Mouse (Mus musculus): ENCODE results near the gene Ptprd.

DNA sequence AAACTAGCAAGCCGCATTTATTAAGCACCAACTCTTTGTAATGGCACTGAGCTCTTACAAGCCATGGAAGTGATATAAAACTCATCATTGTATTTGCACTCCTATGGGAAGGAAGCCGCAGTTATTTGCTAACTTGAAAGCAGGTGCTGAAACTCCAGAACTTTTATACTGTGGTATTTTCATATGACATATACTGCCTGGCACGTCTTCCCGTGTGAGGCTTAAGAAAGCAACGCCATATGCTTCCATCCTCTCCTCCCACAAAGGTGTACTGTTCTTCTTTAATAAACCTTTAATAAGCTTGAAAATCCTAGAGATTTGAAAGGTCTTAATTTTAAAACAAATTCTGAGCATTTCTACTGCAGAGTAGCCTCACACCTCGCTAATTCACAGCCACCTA lies 1595.1 kb downstream of the Ptprd start:
- TF ChIP-seq CHD2 (IDR thresholded peaks at IDR 0.05; ENCODE audit: low read length) (no peak), ELF1 (IDR thresholded peaks at IDR 0.05; ENCODE audit: low read depth, low read length) (no peak), POLR2A (IDR thresholded peaks at IDR 0.05; ENCODE audit: control insufficient read depth in 1 of 2, insufficient read depth in 1 of 2, low read depth in 1 of 2, low read length in 2 of 2, poor library complexity in 1 of 2) (no peak), ZKSCAN1 (IDR thresholded peaks at IDR 0.05; ENCODE audit: low read depth, low read length) (no peak), USF2 (IDR thresholded peaks at IDR 0.05; ENCODE audit: borderline replicate concordance in 1 of 2, insufficient read depth in 1 of 2, low read depth in 1 of 2, low read length in 2 of 2) (no peak), NRF1 (IDR thresholded peaks at IDR 0.05; ENCODE audit: insufficient read depth, low read depth, low read length, poor library complexity, severe bottlenecking) (no peak), CTCF (IDR thresholded peaks at IDR 0.05 in 2 of 3, conservative IDR thresholded peaks at IDR 0.05 in 1 of 3; ENCODE audit: control insufficient read depth in 1 of 3, insufficient read depth in 1 of 3, low read depth in 2 of 3, low read length in 3 of 3, poor library complexity in 1 of 3, severe bottlenecking in 1 of 3) (no peak), GABPA (IDR thresholded peaks at IDR 0.05; ENCODE audit: low read depth, low read length) (no peak), HCFC1 (IDR thresholded peaks at IDR 0.05; ENCODE audit: low read depth, low read length) (no peak), EP300 (IDR thresholded peaks at IDR 0.05; ENCODE audit: low read depth in 1 of 2, low read length in 2 of 2) (no peak), USF1 (IDR thresholded peaks at IDR 0.05; ENCODE audit: low read depth, low read length) (no peak), ZC3H11A (IDR thresholded peaks at IDR 0.05; ENCODE audit: low read depth, low read length) (no peak)

Measured in MEL (cell line).